Mouse (Mus musculus) stomach, postnatal 0 days (tissue): ENCODE results near the gene Col13a1. TPM values are rescaled to one million over a fixed set of nuclear protein-coding genes. Genes with fewer than 3 reads are reported as not detected.
A peak's percentile ranks its signal among the peaks of the same experiment; 100 is the strongest.

Experiments
- ATAC-seq: fragments of 200-750 bp; cut with Nextera tagmentation; 2 replicates; pipeline ENCODE4 v1.8.0; 2017; ENCODE audit not compliant: low FRiP score, low TSS enrichment
- DNase-seq: peaks from one replicate; pipeline ENCODE4 v3.0.0-alpha.2; 2016; ENCODE audit warnings: low spot score
- H3K27ac ChIP-seq: fragments of 300-500 bp; sonication (generic); replicated peaks from 2 replicates; pipeline ENCODE4 v1.5.1; 2014; ENCODE audit warnings: mild to moderate bottlenecking, control low read depth
- H3K27me3 ChIP-seq: fragments of 300-500 bp; sonication (generic); 2 replicates; pipeline ENCODE4 v1.6.1; 2014; ENCODE audit warnings: low read length; ENCODE audit not compliant: control insufficient read depth, insufficient read depth
- H3K36me3 ChIP-seq: fragments of 300-500 bp; sonication (generic); 2 replicates; pipeline ENCODE4 v1.6.1; 2014; ENCODE audit warnings: low read length, mixed read lengths; ENCODE audit not compliant: control insufficient read depth, insufficient read depth
- H3K4me1 ChIP-seq: fragments of 300-500 bp; sonication (generic); replicated peaks from 2 replicates; pipeline ENCODE4 v1.6.1; 2014; ENCODE audit warnings: antibody characterized with exemption; ENCODE audit not compliant: control insufficient read depth, insufficient read depth
- H3K4me2 ChIP-seq: fragments of 300-500 bp; sonication (generic); replicated peaks from 2 replicates; pipeline ENCODE4 v1.6.1; 2014; ENCODE audit warnings: low read depth, mild to moderate bottlenecking, control low read depth, moderate library complexity
- H3K4me3 ChIP-seq: fragments of 300-500 bp; sonication (generic); 2 replicates; pipeline ENCODE4 v1.5.1; 2014; ENCODE audit warnings: low read depth, low read length, control low read depth
- H3K9ac ChIP-seq: fragments of 300-500 bp; sonication (generic); 2 replicates; pipeline ENCODE4 v1.6.1; 2014; ENCODE audit warnings: mild to moderate bottlenecking, low read length, control low read depth, mixed read lengths
- H3K9me3 ChIP-seq: fragments of 300-500 bp; sonication (generic); 2 replicates; pipeline ENCODE4 v1.6.1; 2016; ENCODE audit warnings: low read length; ENCODE audit not compliant: control insufficient read depth
- CTCF ChIP-seq: IDR thresholded peaks from 2 replicates; pipeline ENCODE4 v1.5.1; 2016; ENCODE audit warnings: antibody characterized with exemption, low read depth, mild to moderate bottlenecking, moderate library complexity
- EP300 ChIP-seq: optimal IDR thresholded peaks from 2 replicates; pipeline ENCODE3; 2016; ENCODE audit warnings: antibody characterized with exemption
- WGBS: fragments of 180-500 bp; shearing (Covaris S2); extraction: QIAGEN DNeasy Blood & Tissue Kit; methylation state at CpG from one replicate; pipeline ENCODE4 v1.1.7; 2014; 5-methylcytosine and 5-hydroxymethylcytosine counted together
- polyA plus RNA-seq: library from polyadenylated mRNA; unstranded; fragments of >200 nt; fragmentation: Nextera tagmentation; extraction: Ambion mirVana; gene quantifications from 2 replicates; pipeline ENCODE4 v1.2.1, GENCODE M21; 2015

Col13a1 gene
- polyA plus RNA-seq, 1 experiment from 2014 or later, result 2.3 TPM

DNA sequence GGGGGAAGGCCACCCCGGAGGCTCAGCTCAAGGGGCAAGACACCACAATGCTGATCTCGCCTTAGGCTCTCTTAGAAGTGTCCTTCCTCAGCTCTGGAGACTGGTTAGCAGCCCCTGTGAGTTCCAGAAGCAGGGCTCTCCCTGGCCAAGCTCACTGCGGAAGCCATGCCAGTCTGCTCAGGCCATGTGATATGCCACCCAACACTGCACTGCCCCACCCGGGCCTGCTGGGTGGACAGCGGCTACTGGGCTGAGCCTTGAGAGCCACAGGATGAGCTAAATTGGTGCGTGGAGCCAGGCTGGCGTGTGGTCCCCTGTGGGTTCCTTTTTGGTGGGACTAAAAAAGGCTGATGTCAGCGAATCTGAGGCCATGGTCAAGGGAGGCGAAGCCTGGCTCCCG, 88.6 kb downstream of the Col13a1 start:
- Histone ChIP-seq H3K9me3 (no peaks in the 10 kb centered on the region), H3K4me1 (no peaks in the 10 kb centered on the region), H3K4me2 (no peak overlapping the region), H3K27me3 (no peaks in the 10 kb centered on the region), H3K27ac (no peak overlapping the region), H3K4me3 (no peak overlapping the region), H3K36me3 (no peaks in the 10 kb centered on the region), H3K9ac (no peak overlapping the region)
- TF ChIP-seq EP300, result no peak
- TF ChIP-seq CTCF, result no peak
- ATAC-seq (no peak), DNase-seq (no peak)
- WGBS, result 93% methylated on average over 10 of the region's 10 CpGs

DNA sequence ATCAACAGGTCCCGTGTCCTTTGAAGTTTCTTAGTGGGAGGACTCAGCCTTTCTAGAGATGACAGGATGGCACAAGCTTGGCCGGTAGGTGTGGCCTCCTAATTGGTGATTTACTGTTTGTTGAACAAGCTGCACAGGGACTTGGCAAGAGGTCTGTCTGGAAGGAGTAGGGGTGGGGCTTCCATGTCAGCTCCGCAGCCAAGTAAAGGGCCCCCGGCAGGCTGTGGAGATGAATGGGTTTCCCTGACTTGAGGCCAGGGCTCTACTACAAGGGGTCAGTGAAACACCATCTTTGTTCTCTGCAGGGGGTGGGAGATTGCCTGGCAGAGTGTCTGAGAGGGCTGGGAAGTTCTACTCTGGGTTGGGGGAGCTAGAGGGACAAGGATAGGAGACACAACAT, 99.5 kb downstream of the Col13a1 start:
- WGBS, result 9% methylated on average over 4 of the region's 4 CpGs
- no peak overlapping the region for H3K27ac ChIP-seq

DNA sequence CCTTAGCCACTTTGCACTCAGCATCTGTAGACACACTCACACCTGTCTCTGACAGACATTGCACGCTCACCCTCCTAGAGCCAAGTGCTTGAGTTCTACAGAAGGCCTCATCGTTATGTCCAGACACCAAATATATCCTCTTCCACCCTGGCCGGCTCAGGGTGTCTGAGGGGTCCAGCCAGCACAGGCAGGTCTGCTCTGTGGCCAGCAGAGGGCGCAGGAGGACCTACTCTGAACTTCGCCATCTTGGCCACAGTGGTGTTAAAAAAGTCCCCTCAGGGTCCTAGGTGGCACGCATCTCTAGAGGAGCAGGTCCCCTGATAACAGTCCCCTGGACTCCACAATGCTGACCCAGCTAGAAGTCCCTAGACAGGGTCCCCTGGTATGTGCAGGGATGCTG, 101.1 kb downstream of the Col13a1 start:
- Histone ChIP-seq H3K9me3 (no peaks in the 10 kb centered on the region), H3K36me3 (no peaks in the 10 kb centered on the region), H3K4me2 (no peak overlapping the region), H3K9ac (no peak overlapping the region), H3K4me3 (no peak overlapping the region), H3K27ac (no peak overlapping the region), H3K27me3 (no peaks in the 10 kb centered on the region), H3K4me1 (peaks cover 8% of the 10 kb centered on the region)
- ATAC-seq, result no peak
- whole genome bisulfite sequencing, result 17% methylated on average over 6 of the region's 6 CpGs
- DNase-seq, result peak; percentile 72
- TF ChIP-seq CTCF (peak; percentile 96), EP300 (no peak)

More for the DNA sequence above, 99.5 kb downstream of the Col13a1 start:
- ATAC-seq, result peak; percentile 57; the same call in 1 of the 2 replicates
- DNase-seq, result peak; percentile 32
- Histone ChIP-seq H3K27me3 (no peaks in the 10 kb centered on the region), H3K4me1 (peaks cover 8% of the 10 kb centered on the region), H3K4me2 (no peak overlapping the region), H3K9me3 (no peaks in the 10 kb centered on the region), H3K36me3 (no peaks in the 10 kb centered on the region), H3K4me3 (no peak overlapping the region), H3K9ac (no peak overlapping the region)
- no peak for TF ChIP-seq EP300
- TF ChIP-seq CTCF, result no peak

DNA sequence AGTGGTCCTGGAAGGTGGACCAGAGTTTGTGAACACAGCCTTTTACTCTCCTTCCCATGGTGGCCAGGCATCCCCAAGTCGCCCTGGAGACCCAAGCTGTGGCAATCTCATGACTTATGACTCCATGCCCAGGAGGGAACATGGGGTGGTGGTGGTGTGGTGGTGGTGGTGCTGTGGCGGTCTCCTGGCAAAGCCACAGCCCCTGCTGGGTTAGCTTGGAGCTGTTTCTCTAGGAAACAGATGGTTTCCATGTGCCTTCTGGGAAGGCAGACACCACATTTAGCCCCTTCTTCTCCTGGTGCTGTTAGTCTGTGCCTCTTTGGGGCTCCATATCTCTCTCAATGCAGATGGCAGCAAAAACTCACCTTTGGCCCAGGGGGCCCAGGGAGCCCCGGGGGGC, 109.1 kb downstream of the Col13a1 start:
- 86% methylated on average over 2 of the region's 3 CpGs for WGBS

DNA sequence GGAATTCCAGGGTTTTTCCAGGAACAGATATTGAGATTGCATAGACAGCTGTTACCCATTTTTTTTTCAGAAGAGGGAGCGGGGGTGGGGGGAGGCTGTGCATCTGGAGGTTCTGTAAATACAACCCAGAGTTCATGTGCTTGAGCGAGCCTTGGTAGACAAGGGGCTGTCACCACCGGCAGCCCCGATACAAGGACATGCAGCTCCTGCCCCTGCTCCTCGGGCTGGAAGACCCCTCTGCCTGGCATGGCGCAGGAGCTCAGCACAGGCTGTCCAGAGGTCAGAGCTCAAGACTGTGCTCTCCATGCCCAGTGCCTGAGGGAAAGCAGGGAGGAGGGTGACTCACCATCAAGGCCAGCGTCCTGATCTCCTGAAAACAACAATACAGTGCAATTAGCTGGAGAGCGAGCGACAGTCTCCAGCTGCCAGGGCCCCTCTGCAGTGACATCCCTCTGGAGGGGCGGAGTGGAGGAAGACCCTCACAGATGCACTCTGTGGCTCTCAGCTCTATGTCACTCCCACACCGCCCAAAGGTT, 112.8 kb downstream of the Col13a1 start:
- ATAC-seq (peak; percentile 52), DNase-seq (no peak)
- Histone ChIP-seq H3K27me3 (no peaks in the 10 kb centered on the region), H3K9me3 (no peaks in the 10 kb centered on the region), H3K36me3 (no peaks in the 10 kb centered on the region), H3K4me2 (no peak overlapping the region), H3K4me3 (no peak overlapping the region), H3K9ac (no peak overlapping the region), H3K27ac (no peak overlapping the region), H3K4me1 (no peaks in the 10 kb centered on the region)
- 35% methylated on average over 11 of the region's 11 CpGs for WGBS
- TF ChIP-seq EP300 (no peak), CTCF (no peak)

More for the DNA sequence above, 109.1 kb downstream of the Col13a1 start:
- Histone ChIP-seq H3K9ac (no peak overlapping the region), H3K36me3 (no peaks in the 10 kb centered on the region), H3K4me2 (no peak overlapping the region), H3K27ac (no peak overlapping the region), H3K4me1 (no peaks in the 10 kb centered on the region), H3K4me3 (no peak overlapping the region), H3K9me3 (no peaks in the 10 kb centered on the region), H3K27me3 (no peaks in the 10 kb centered on the region)
- TF ChIP-seq CTCF (no peak), EP300 (no peak)
- DNase-seq, result no peak
- ATAC-seq, result no peak

DNA sequence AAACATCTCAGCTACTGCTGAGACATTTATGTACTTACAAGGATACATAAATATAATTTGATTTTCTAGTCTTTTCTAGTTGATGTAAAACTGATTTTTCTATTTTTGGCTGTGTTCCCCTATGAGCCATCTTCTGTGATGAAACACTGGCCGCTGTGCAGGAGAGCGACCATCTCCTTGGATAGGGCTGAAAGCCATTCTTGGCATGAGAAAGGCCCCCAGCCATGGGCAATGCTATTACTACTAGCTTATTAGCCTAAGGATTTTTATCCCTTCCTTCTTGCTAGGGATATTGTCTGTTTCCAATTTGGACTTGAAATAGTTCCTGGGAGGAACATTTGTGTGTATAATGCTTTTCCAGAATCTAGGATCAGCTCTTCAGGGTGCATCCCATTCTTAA, 119.5 kb downstream of the Col13a1 start:
- no peaks in the 10 kb centered on the region for H3K9me3 ChIP-seq
- H3K36me3 ChIP-seq, result no peaks in the 10 kb centered on the region
- ATAC-seq, result no peak
- no peak overlapping the region for H3K27ac ChIP-seq
- no peak for DNase-seq
- H3K9ac ChIP-seq, result no peak overlapping the region
- no peaks in the 10 kb centered on the region for H3K27me3 ChIP-seq
- TF ChIP-seq EP300, result no peak
- no peak for TF ChIP-seq CTCF
- no peaks in the 10 kb centered on the region for H3K4me1 ChIP-seq
- 87% methylated on average over 2 of the region's 2 CpGs for WGBS
- H3K4me3 ChIP-seq, result no peak overlapping the region
- no peak overlapping the region for H3K4me2 ChIP-seq
